Mouse (Mus musculus): ENCODE measurements around the gene Mff. TPM values are rescaled to one million over a fixed set of nuclear protein-coding genes. Genes with fewer than 3 reads are reported as not detected.
A peak's percentile ranks its signal among the peaks of the same experiment; 100 is the strongest.

The Mff gene
- polyA plus RNA-seq, 1 experiment from 2014 or later, result 214 TPM

DNA sequence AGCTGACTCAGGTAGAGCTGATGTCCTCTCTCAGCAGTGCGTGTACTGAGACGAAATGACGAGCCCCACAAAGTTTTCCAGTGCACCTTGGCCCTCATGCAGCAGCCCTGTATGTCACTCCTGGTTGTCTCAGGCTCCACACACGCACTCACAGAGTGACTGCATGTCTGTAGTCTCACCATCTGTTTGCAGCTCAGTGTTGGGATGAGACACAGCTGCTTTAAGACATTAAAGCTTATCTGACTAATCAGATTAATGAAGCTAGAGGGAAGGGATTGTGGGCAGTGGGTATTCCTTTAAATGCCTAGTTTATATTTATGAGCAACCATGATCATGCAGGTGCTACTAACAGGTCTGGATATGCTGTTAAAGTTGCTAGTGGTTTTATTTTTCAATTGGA, 21.7 kb downstream of the Mff start:
- Histone ChIP-seq H3K27me3 (ENCODE audit: insufficient read depth, low read length) (no peaks in the 10 kb centered on the region), H3K36me3 (ENCODE audit: insufficient read depth) (peaks cover 31% of the 10 kb centered on the region), H3K4me1 (ENCODE audit: insufficient read depth) (no peaks in the 10 kb centered on the region), H3K4me3 (ENCODE audit: low read depth, low read length) (no peak overlapping the region), H3K9ac (no peak overlapping the region), H3K4me2 (no peak overlapping the region), H3K27ac (ENCODE audit: low read depth) (no peak overlapping the region), H3K9me3 (ENCODE audit: low read depth, low read length) (no peaks in the 10 kb centered on the region)
- DNase-seq, result no peak
- no peak for ATAC-seq (ENCODE audit: insufficient read depth)
- TF ChIP-seq CTCF (IDR thresholded peaks at IDR 0.05; ENCODE audit: low read depth), result no peak
- WGBS, result 84% methylated on average over 4 of the region's 4 CpGs

DNA sequence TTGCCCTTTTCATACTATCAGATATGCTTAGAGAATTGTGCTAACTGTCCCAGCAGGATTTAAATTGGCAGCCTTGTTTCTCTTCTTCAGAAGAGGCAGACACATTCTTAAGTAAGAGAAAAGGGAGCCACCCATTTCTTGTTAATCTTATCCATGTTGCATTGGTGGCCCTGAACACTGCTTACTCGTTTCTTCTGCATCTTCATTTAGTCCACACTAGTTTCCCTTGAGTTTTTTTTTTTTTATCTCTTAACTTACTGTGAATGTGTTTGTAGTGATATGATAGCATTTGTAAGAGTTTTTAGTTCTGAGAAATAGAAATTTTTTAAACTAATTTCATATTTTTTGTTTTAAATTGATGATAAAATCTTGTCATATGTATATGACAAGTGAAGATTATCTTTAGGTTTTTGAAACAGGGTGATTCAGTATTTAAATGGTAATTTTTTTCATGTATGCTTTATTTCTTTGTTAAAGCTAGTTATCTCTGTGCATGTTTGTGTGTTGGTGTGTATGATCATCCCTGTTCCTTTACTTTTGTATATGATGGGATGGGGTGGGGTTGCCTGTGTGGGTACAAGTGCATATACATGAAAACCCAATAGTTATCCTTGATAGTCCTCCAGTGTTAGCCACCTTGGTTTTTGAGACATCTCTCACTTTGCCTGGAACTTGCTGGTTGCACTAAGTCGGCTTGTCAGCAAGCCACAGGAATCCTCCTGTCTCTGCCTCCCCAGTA, 23.2 kb downstream of the Mff start:
- no peak for DNase-seq
- Histone ChIP-seq H3K9me3 (ENCODE audit: low read depth, low read length) (no peaks in the 10 kb centered on the region), H3K4me1 (ENCODE audit: insufficient read depth) (no peaks in the 10 kb centered on the region), H3K4me3 (ENCODE audit: low read depth, low read length) (no peak overlapping the region), H3K27me3 (ENCODE audit: insufficient read depth, low read length) (no peaks in the 10 kb centered on the region), H3K4me2 (no peak overlapping the region), H3K9ac (no peak overlapping the region), H3K27ac (ENCODE audit: low read depth) (no peak overlapping the region), H3K36me3 (ENCODE audit: insufficient read depth) (peaks cover 30% of the 10 kb centered on the region)
- TF ChIP-seq CTCF (IDR thresholded peaks at IDR 0.05; ENCODE audit: low read depth), result no peak
- WGBS, result 91% methylated on average over 2 of the region's 2 CpGs
- no peak for ATAC-seq (ENCODE audit: insufficient read depth)

GRCm38 (mm10) chr1:82759520-82759919, 34.8 kb downstream of the Mff start:
- Histone ChIP-seq H3K27me3 (ENCODE audit: insufficient read depth, low read length) (no peaks in the 10 kb centered on the region), H3K4me1 (ENCODE audit: insufficient read depth) (no peaks in the 10 kb centered on the region), H3K9ac (no peak overlapping the region), H3K4me2 (no peak overlapping the region), H3K9me3 (ENCODE audit: low read depth, low read length) (no peaks in the 10 kb centered on the region), H3K4me3 (ENCODE audit: low read depth, low read length) (no peak overlapping the region), H3K27ac (ENCODE audit: low read depth) (no peak overlapping the region), H3K36me3 (ENCODE audit: insufficient read depth) (peaks cover 26% of the 10 kb centered on the region; the same call in 1 of the 2 replicates)
- ATAC-seq (ENCODE audit: insufficient read depth), result no peak
- peak; percentile 41 for DNase-seq
- TF ChIP-seq CTCF (IDR thresholded peaks at IDR 0.05; ENCODE audit: low read depth), result peak; percentile 48
- WGBS, result 88% methylated on average over 1 of the region's 1 CpGs

- 90% methylated on average over 8 of the region's 8 CpGs for WGBS
- H3K9me3 ChIP-seq (ENCODE audit: low read depth, low read length), result no peaks in the 10 kb centered on the region
- DNase-seq, result no peak
- no peaks in the 10 kb centered on the region for H3K4me1 ChIP-seq (ENCODE audit: insufficient read depth)
- H3K36me3 ChIP-seq (ENCODE audit: insufficient read depth), result peaks cover 10% of the 10 kb centered on the region; the same call in 1 of the 2 replicates
- TF ChIP-seq CTCF (IDR thresholded peaks at IDR 0.05; ENCODE audit: low read depth), result no peak
- H3K9ac ChIP-seq, result no peak overlapping the region
- H3K4me2 ChIP-seq, result no peak overlapping the region
- no peak overlapping the region for H3K4me3 ChIP-seq (ENCODE audit: low read depth, low read length)
- H3K27ac ChIP-seq (ENCODE audit: low read depth), result no peak overlapping the region
- no peaks in the 10 kb centered on the region for H3K27me3 ChIP-seq (ENCODE audit: insufficient read depth, low read length)
- ATAC-seq (ENCODE audit: insufficient read depth), result no peak
Measured at GRCm38 (mm10) chr1:82761454-82762169, 36.9 kb downstream of the Mff start.

DNA sequence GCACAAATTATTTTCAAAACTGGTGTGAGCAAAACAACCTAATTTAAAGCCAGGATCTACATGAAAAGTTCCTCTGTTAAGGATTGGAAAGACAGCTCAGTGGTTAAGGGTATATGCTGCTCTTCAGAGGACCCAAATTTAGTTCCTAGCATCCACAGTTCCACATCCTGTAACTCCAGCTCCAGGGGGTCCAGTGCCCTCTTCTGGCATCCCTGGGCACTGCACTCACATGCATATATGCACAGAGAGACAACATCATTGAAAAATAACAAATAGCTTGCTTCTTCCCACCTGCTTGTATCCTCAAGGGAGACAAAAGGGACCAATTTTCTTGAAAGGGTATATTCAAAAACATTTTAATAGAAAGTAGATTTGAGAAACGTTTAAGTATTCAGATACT, 37.6 kb downstream of the Mff start:
- Histone ChIP-seq H3K9me3 (ENCODE audit: low read depth, low read length) (no peaks in the 10 kb centered on the region), H3K4me3 (ENCODE audit: low read depth, low read length) (no peak overlapping the region), H3K27ac (ENCODE audit: low read depth) (no peak overlapping the region), H3K4me2 (no peak overlapping the region), H3K9ac (no peak overlapping the region), H3K4me1 (ENCODE audit: insufficient read depth) (no peaks in the 10 kb centered on the region), H3K36me3 (ENCODE audit: insufficient read depth) (peaks cover 10% of the 10 kb centered on the region; the same call in 1 of the 2 replicates), H3K27me3 (ENCODE audit: insufficient read depth, low read length) (no peaks in the 10 kb centered on the region)
- no peak for DNase-seq
- TF ChIP-seq CTCF (IDR thresholded peaks at IDR 0.05; ENCODE audit: low read depth), result peak; percentile 20; the same call in 1 of the 2 replicates
- ATAC-seq (ENCODE audit: insufficient read depth), result no peak
- 80% methylated on average over 1 of the region's 1 CpGs for WGBS

DNA sequence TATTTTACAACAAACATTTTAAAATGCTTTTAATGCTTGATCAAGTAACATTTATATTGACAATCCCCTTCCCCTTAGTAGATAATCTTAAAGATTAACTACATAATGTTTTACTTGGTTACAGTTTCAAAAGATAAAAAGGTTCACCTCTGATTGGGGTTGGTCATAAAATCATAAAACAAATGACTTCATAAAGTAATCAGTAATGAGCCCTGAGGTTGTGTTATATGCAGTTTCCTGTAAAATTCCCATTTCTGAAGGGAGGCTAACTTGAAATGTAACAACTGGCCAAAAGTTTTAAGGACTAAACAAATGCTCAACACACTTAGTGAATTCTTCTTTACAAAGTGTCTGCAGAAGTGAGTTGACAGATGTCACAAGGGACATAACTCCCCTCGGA, 41.5 kb downstream of the Mff start:
- no peak for DNase-seq
- Histone ChIP-seq H3K4me3 (ENCODE audit: low read depth, low read length) (no peak overlapping the region), H3K27ac (ENCODE audit: low read depth) (no peak overlapping the region), H3K27me3 (ENCODE audit: insufficient read depth, low read length) (no peaks in the 10 kb centered on the region), H3K4me2 (no peak overlapping the region), H3K9ac (no peak overlapping the region), H3K9me3 (ENCODE audit: low read depth, low read length) (no peaks in the 10 kb centered on the region), H3K36me3 (ENCODE audit: insufficient read depth) (peaks cover 8% of the 10 kb centered on the region; the same call in 1 of the 2 replicates), H3K4me1 (ENCODE audit: insufficient read depth) (no peaks in the 10 kb centered on the region)
- WGBS, result 19% methylated on average over 1 of the region's 1 CpGs
- TF ChIP-seq CTCF (IDR thresholded peaks at IDR 0.05; ENCODE audit: low read depth), result no peak
- ATAC-seq (ENCODE audit: insufficient read depth), result no peak

DNA sequence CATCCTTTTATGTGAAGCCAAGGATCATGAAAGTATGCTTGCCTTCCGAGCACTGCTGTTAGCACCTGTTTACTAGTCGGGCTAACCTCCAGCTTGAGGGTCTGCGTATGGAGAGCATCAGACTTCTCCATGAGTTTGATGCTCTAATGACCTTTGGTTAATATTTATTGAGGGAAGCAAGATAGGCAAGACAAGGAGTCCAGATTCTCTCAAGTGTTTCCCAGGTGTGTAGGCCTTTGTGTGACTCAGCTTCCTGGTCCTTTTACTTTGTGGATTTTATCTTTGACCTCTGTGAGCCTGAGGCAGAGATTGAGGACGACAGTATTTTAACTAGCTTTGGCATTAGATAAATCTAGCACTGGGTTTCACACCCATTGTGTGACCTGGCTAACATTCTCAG, 42.0 kb downstream of the Mff start:
- no peak overlapping the region for H3K27ac ChIP-seq (ENCODE audit: low read depth)

More for the DNA sequence above, 42.0 kb downstream of the Mff start:
- Histone ChIP-seq H3K9ac (no peak overlapping the region), H3K36me3 (ENCODE audit: insufficient read depth) (peaks cover 6% of the 10 kb centered on the region; the same call in 1 of the 2 replicates), H3K4me3 (ENCODE audit: low read depth, low read length) (no peak overlapping the region), H3K4me2 (no peak overlapping the region), H3K9me3 (ENCODE audit: low read depth, low read length) (no peaks in the 10 kb centered on the region), H3K4me1 (ENCODE audit: insufficient read depth) (no peaks in the 10 kb centered on the region), H3K27me3 (ENCODE audit: insufficient read depth, low read length) (no peaks in the 10 kb centered on the region)
- DNase-seq, result no peak
- TF ChIP-seq CTCF (IDR thresholded peaks at IDR 0.05; ENCODE audit: low read depth), result no peak
- 29% methylated on average over 4 of the region's 4 CpGs for WGBS
- no peak for ATAC-seq (ENCODE audit: insufficient read depth)
